Mouse (Mus musculus) ES-Bruce4 (cell line): ENCODE data around the gene Zfp1.

ENCODE experiments used
- CTCF ChIP-seq: IDR thresholded peaks from one replicate; pipeline ENCODE4 v1.8.1; 2011; ENCODE audit warnings: low read depth, low read length
- EP300 ChIP-seq: IDR thresholded peaks from 2 replicates; pipeline ENCODE4 v1.6.1; 2011; ENCODE audit warnings: low read depth, low read length; ENCODE audit not compliant: insufficient read depth
- POLR2A ChIP-seq: IDR thresholded peaks from one replicate; pipeline ENCODE4 v1.8.1; 2011; ENCODE audit warnings: low read length; ENCODE audit not compliant: insufficient read depth

- TF ChIP-seq POLR2A (no peak), EP300 (no peak), CTCF (no peak)
Observed at GRCm38 (mm10) chr8:111641064-111641463, 2.1 kb upstream of the Zfp1 start.
